Mouse (Mus musculus): Measurements from ENCODE around the gene Slc2a3. TPM values are rescaled to one million over a fixed set of nuclear protein-coding genes. Genes with fewer than 3 reads are reported as not detected.

Slc2a3 gene
- polyA plus RNA-seq, 1 experiment: 291 TPM

DNA sequence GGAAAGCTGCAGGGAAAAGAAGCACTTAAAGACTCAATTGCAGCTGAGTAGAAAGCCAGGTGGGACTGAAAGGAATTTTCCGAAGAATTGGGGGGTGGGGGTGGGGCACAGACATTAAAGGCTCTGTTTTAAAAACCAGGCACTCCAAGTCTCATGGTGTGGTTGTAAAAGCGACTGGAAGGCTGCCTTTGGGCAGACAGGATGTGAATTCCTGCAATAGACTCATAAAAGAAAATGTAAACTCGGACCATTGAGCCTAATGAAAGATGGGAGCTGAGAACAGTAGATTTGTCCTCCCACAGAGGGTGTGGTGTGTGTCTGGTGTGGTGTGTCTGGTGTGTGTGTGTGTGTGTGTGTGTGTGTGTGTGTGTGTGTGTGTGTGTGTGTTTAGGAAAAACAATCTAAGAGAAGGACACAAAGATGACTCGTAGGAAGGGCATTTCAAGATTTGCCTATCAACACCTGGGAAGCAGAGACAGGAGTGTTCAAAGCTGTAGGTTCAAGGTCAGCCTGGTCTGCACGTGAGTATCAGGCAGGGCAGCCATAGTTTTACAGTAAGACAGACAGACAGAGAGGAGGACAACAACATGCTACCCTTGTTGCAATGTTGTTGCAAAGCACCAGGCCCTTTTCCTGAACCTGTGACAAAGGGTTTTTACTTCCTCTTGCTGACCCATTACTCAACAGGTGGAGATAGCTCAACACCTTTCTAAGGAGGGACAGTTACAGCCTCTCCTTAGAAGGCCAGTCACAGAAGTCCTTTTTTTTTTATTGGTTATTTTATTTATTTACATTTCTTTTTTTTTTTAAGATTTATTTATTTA is 35.1 kb downstream of the Slc2a3 start:
- Histone ChIP-seq H3K4me1 (peaks cover 89% of the 10 kb centered on the region), H3K36me3 (replicated peaks; ENCODE audit: low read length) (peaks cover 13% of the 10 kb centered on the region), H3K4me3 (replicated peaks) (peak overlapping the region; percentile 77), H3K27me3 (replicated peaks) (no peaks in the 10 kb centered on the region), H3K9me3 (no peaks in the 10 kb centered on the region)
- TF ChIP-seq GATA1 (IDR thresholded peaks at IDR 0.05; ENCODE audit: borderline replicate concordance, low read length) (no peak), FLI1 (IDR thresholded peaks at IDR 0.05; ENCODE audit: low read length) (no peak)

DNA sequence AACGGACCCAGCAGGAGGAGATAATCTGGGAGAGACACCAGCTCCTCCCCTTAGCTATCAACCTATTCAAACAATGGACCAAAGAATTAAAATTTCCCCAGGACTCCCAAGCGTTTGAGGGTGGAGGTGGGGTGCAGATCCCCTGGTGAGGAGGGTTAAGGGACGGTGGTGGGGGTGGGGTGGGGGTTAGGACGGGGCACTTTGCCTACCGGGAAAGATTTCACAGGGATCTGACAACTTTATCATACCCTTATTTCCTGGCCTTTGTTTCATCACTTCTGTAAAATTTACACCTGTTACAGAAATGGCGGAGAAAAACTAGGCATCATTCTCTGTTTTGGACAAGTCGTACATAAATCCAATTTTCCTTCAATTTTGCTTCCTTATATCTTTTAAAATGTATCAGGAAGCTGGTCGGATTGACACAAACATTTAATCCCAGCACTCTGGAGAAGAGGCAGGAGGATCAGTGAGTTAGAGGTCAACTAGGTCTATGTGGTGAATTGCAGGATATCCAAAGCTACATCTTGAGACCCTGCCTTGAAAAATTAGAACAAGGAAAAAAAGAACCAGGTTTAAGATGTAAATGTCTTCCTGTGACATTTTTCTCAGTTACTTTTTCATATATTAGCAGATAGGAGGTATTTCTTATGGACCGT is 36.0 kb downstream of the Slc2a3 start:
- peak overlapping the region; percentile 93 for H3K4me3 ChIP-seq (replicated peaks)
- no peak for TF ChIP-seq FLI1 (IDR thresholded peaks at IDR 0.05; ENCODE audit: low read length)
- TF ChIP-seq GATA1 (IDR thresholded peaks at IDR 0.05; ENCODE audit: borderline replicate concordance, low read length): no peak
- H3K27me3 ChIP-seq (replicated peaks): no peaks in the 10 kb centered on the region
- peaks cover 90% of the 10 kb centered on the region for H3K4me1 ChIP-seq
- peaks cover 12% of the 10 kb centered on the region for H3K36me3 ChIP-seq (replicated peaks; ENCODE audit: low read length)
- no peaks in the 10 kb centered on the region for H3K9me3 ChIP-seq

DNA sequence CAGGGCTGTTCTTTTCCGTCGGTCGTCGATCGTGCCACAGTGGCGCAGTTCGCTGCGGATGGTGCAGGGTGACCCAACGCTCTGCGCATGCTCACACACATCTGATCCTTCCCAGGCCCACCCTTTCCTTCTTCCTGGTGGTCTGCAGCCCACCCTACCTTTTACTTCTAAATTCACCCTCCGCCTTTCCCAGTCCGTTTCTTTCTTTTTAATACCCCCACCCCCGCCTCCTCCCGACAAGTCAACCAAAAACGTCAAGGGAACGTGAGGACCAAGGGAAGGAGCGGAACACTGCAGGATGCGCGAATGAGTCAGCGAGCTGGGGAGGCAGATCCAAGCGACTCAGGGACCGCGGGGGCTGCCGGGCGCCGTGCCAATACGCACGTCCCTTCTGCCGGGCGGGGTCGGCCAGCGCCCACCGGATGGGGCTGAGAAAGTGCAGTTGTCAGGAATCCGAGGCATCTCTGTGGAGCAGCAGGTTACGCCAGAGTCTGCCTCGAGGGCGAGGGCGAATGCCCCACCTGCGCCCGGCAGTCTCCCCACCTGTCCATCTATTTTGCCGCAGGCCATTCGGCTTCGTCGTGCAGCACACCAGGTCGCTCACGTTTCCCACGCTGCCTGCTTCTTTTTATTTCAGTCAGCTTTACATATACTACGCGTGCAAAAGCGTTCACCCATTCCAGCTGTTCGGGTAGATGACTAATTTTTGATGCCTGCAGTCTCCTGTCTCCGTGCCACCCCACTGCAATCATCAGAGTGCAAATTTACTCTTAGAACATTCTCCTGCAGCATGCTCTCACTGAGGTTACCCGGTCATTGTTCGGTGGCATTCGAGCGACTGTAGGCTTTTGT is 36.8 kb downstream of the Slc2a3 start:
- Histone ChIP-seq H3K9me3 (no peaks in the 10 kb centered on the region), H3K4me1 (peaks cover 90% of the 10 kb centered on the region), H3K4me3 (replicated peaks) (peak overlapping the region; percentile 93), H3K36me3 (replicated peaks; ENCODE audit: low read length) (peaks cover 4% of the 10 kb centered on the region), H3K27me3 (replicated peaks) (no peaks in the 10 kb centered on the region)
- TF ChIP-seq GATA1 (IDR thresholded peaks at IDR 0.05; ENCODE audit: borderline replicate concordance, low read length) (no peak), FLI1 (IDR thresholded peaks at IDR 0.05; ENCODE audit: low read length) (no peak)

DNA sequence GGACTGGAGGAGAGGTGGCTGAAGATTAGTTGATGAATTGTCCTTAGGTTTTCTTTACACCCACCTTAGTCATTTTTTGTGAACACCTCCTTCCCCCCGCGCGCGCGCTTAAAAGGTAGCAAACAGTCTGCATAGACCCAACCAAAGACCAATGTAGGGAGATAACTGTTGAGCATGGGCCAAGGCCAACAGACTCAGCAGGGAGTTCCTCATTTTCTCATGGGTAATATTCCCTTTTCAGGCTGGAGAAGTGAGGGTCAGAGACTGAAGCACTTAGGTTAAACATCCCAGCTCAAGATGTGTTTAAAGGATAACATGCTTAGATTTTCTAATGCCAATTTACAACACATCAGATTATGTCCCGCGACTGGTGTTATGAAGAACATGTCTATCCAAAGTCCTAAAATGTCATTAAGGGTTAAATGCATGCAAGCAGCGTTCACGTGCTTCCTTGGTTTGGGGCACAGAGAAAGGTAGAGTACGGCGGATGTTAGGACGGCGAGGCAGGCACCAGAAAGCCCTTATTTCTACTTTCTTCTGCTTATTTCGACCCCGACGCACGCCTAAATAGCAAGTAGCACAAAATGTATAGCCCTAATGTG is 37.5 kb downstream of the Slc2a3 start:
- Histone ChIP-seq H3K9me3 (no peaks in the 10 kb centered on the region), H3K4me3 (replicated peaks) (peak overlapping the region; percentile 93), H3K36me3 (replicated peaks; ENCODE audit: low read length) (peaks cover 4% of the 10 kb centered on the region), H3K4me1 (peaks cover 94% of the 10 kb centered on the region), H3K27me3 (replicated peaks) (no peaks in the 10 kb centered on the region)
- TF ChIP-seq FLI1 (IDR thresholded peaks at IDR 0.05; ENCODE audit: low read length) (no peak), GATA1 (IDR thresholded peaks at IDR 0.05; ENCODE audit: borderline replicate concordance, low read length) (no peak)

DNA sequence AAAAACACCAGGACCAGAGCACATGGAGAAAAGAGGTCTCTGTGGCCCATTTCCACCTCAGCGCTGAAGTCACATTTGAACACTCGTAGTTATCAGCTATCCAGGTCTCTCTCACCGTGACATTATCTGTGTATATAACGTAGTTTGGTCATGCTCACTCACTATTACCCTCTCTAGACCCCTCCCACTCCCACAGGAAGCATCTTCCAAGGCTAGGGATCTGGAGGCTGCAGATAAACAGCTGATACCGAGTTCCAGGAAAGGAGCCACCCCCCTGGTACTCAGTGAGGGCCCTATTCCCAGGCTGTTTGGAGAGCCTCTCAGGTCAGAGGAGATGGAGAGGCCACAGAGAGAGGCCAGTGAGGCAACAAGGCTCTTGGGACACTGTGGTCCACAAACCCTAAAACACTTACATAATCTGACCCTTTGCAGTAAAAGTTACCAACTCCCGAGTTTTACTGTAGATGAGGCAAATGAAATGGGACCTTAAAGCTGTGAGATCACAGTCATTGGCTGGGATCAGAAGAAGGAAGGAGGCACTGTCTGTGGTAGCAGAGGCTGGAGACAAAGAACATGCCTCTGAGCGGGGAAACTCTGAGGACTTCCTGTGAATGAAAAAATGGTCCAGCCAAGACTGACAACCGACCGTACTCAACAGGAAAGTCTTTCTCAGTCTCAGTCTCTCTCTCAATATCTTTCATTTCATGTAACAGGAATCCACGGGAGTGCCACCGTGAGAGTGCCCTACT is 38.3 kb downstream of the Slc2a3 start:
- TF ChIP-seq GATA1 (IDR thresholded peaks at IDR 0.05; ENCODE audit: borderline replicate concordance, low read length) (no peak; the same call in 2 of the 3 replicates), FLI1 (IDR thresholded peaks at IDR 0.05; ENCODE audit: low read length) (no peak)
- H3K27me3 ChIP-seq (replicated peaks): no peaks in the 10 kb centered on the region
- no peaks in the 10 kb centered on the region for H3K36me3 ChIP-seq (replicated peaks; ENCODE audit: low read length)
- H3K9me3 ChIP-seq: no peaks in the 10 kb centered on the region
- peaks cover 94% of the 10 kb centered on the region for H3K4me1 ChIP-seq
- H3K4me3 ChIP-seq (replicated peaks): peak overlapping the region; percentile 93

DNA sequence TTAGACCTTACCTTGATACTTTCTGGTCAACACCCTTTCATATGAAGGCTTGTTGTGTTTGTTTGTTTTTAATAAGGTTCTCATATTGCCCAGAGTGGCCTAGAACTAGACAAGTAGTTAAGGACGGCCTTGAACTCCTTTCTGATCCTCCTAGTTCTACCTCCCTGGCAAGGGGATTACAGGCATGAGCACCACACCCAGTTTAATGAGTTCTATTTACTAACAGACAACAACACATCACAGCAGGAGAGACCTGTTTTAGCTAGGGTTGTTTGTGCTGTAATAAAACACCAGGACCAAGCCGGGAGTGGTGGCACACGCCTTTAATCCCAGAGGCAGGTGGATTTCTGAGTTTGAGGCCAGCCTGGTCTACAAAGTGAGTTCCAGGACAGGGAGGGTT is 39.0 kb downstream of the Slc2a3 start:
- Histone ChIP-seq H3K9me3 (no peaks in the 10 kb centered on the region), H3K4me3 (replicated peaks) (peak overlapping the region; percentile 69), H3K4me1 (peaks cover 94% of the 10 kb centered on the region), H3K36me3 (replicated peaks; ENCODE audit: low read length) (no peaks in the 10 kb centered on the region), H3K27me3 (replicated peaks) (no peaks in the 10 kb centered on the region)
- TF ChIP-seq GATA1 (IDR thresholded peaks at IDR 0.05; ENCODE audit: borderline replicate concordance, low read length) (no peak), FLI1 (IDR thresholded peaks at IDR 0.05; ENCODE audit: low read length) (no peak)

DNA sequence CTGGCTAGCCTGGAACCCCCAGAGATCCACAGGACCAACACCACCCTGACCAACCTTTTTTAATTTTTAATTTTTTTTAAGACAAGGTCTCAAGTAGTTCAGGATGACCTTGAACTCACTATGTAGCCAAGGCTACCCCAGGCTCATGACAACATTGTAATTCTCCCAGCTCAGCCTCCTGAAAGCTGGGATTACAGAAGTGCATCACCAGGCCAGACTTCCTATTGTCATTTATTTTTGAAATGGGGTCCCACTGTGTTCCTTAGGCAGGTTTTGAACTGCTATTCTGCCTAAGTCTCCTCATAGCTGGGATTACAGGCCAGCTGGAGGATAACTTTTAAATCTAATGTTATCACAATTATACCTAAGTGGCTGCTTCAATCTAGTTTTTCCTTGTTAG is 39.5 kb downstream of the Slc2a3 start:
- TF ChIP-seq GATA1 (IDR thresholded peaks at IDR 0.05; ENCODE audit: borderline replicate concordance, low read length): no peak
- Histone ChIP-seq H3K9me3 (no peaks in the 10 kb centered on the region), H3K4me3 (replicated peaks) (peak overlapping the region; percentile 91), H3K4me1 (peaks cover 95% of the 10 kb centered on the region), H3K27me3 (replicated peaks) (no peaks in the 10 kb centered on the region), H3K36me3 (replicated peaks; ENCODE audit: low read length) (no peaks in the 10 kb centered on the region)

DNA sequence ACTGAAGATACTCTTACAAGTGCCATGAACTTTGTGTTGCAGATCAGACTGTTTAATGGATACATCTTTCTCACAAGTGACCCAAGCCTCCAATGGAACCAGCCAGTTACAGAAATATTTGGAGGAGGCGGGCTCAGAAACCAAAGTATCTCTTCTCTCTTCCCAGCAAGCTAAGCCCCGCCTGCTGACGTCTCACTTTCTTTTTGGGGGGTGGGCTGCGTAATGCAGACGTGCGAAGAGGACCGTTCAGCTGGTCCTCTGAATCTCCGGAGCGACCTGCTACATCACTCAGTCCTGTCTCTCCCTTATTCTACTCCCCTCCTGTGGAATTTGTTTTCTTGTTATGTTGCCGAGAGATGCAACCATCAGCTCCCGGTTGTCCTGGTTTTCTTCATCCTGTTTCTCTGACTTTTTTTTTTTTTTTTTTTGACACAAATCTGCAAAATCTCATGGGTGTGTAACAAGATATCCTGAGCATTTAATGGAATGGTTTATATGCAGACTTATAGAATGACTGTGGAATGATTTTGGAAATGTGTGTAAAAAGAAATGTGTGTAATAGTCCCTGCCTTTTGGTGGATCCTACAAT is 40.3 kb downstream of the Slc2a3 start:
- Histone ChIP-seq H3K4me3 (replicated peaks) (peak overlapping the region; percentile 91), H3K27me3 (replicated peaks) (no peaks in the 10 kb centered on the region), H3K36me3 (replicated peaks; ENCODE audit: low read length) (no peaks in the 10 kb centered on the region), H3K4me1 (peaks cover 96% of the 10 kb centered on the region), H3K9me3 (no peaks in the 10 kb centered on the region)
- no peak for TF ChIP-seq GATA1 (IDR thresholded peaks at IDR 0.05; ENCODE audit: borderline replicate concordance, low read length)
- TF ChIP-seq FLI1 (IDR thresholded peaks at IDR 0.05; ENCODE audit: low read length): no peak

Data from megakaryocyte, embryonic 14.5 days (primary cell).